Mouse (Mus musculus) liver, adult 2 months (tissue): ENCODE results near the gene Kansl2. TPM values are rescaled to one million over a fixed set of nuclear protein-coding genes. Genes with fewer than 3 reads are reported as not detected.

ENCODE experiments used
- DNase-seq: peaks from one replicate; pipeline ENCODE4 v3.0.0-alpha.2; 2011; ENCODE audit warnings: low read depth, low spot score; ENCODE audit errors: extremely low read depth
- H3K27ac ChIP-seq: fragments of 200-500 bp; replicated peaks from 2 replicates; pipeline ENCODE4 v1.5.1; 2012; ENCODE audit warnings: low read depth, mild to moderate bottlenecking, control low read depth, inconsistent platforms, low read length; ENCODE audit not compliant: insufficient read depth
- H3K27me3 ChIP-seq: fragments of 200-500 bp; 2 replicates; pipeline ENCODE4 v1.6.1; 2012; ENCODE audit warnings: mild to moderate bottlenecking, moderate library complexity, low read length, inconsistent platforms; ENCODE audit not compliant: control insufficient read depth, insufficient read depth
- H3K36me3 ChIP-seq: fragments of 200-500 bp; 2 replicates; pipeline ENCODE4 v1.6.1; 2012; ENCODE audit warnings: low read length, inconsistent platforms; ENCODE audit not compliant: control insufficient read depth, insufficient read depth
- H3K4me1 ChIP-seq: fragments of 200-500 bp; 2 replicates; pipeline ENCODE4 v1.6.1; 2011; ENCODE audit warnings: low read length; ENCODE audit not compliant: control insufficient read depth, insufficient read depth
- H3K4me3 ChIP-seq: fragments of 200-500 bp; 2 replicates; pipeline ENCODE4 v1.5.1; 2011; ENCODE audit warnings: low read depth, mild to moderate bottlenecking, control low read depth, low read length, moderate library complexity; ENCODE audit not compliant: insufficient read depth
- H3K79me2 ChIP-seq: fragments of 200-500 bp; 2 replicates; pipeline ENCODE4 v1.6.1; 2012; ENCODE audit warnings: inconsistent platforms, mild to moderate bottlenecking, low read length, moderate library complexity; ENCODE audit not compliant: control insufficient read depth, insufficient read depth
- H3K9ac ChIP-seq: fragments of 200-500 bp; 2 replicates; pipeline ENCODE4 v1.6.1; 2012; ENCODE audit warnings: low read depth, mild to moderate bottlenecking, control low read depth, inconsistent platforms, low read length
- CTCF ChIP-seq: fragments of 200-500 bp; IDR thresholded peaks from 2 replicates; pipeline ENCODE4 v1.5.1; 2011; ENCODE audit warnings: low read depth, low read length, control low read depth
- POLR2A ChIP-seq: fragments of 200-500 bp; IDR thresholded peaks from 2 replicates; pipeline ENCODE4 v1.6.1; 2011; ENCODE audit warnings: low read length, control low read depth; ENCODE audit not compliant: insufficient read depth; ENCODE audit errors: extremely low read depth
- WGBS: fragments of 180-500 bp; shearing (Covaris S2); methylation state at CpG from one replicate; pipeline ENCODE4 v1.1.7; 2018; 5-methylcytosine and 5-hydroxymethylcytosine counted together
- polyA plus RNA-seq: library from polyadenylated mRNA; depleted of rRNA; stranded (reverse); fragments of >200 nt; gene quantifications from 2 replicates; pipeline ENCODE4 v1.2.3, GENCODE M21; 2012
- total RNA-seq: library from RNA; depleted of rRNA; stranded (reverse); fragments of >200 nt; gene quantifications from 2 replicates; pipeline ENCODE4 v1.2.3, GENCODE M21; 2014

Kansl2 gene
- total and polyA plus RNA-seq, 2 experiments: 17.9 to 21.9 TPM

GRCm38 (mm10) chr15:98483907-98484886, 49.9 kb downstream of the Kansl2 start:
- Histone ChIP-seq H3K4me3 (no peak overlapping the region), H3K36me3 (no peaks in the 10 kb centered on the region), H3K79me2 (no peaks in the 10 kb centered on the region), H3K27ac (peak overlapping the region; percentile 52), H3K27me3 (no peaks in the 10 kb centered on the region; the same call in 1 of the 2 replicates), H3K9ac (no peak overlapping the region), H3K4me1 (no peaks in the 10 kb centered on the region)
- DNase-seq: peak; percentile 44
- WGBS: 72% methylated on average over 18 of the region's 18 CpGs
- TF ChIP-seq POLR2A (no peak), CTCF (no peak)

GRCm38 (mm10) chr15:98482701-98483100, 51.4 kb downstream of the Kansl2 start, which contains the start of gene Lalba:
Gene Lalba, minus strand, starts transcription at chr15:98482721.
- no peaks in the 10 kb centered on the region for H3K4me1 ChIP-seq
- no peak for DNase-seq
- no peaks in the 10 kb centered on the region for H3K36me3 ChIP-seq
- no peaks in the 10 kb centered on the region for H3K79me2 ChIP-seq
- H3K4me3 ChIP-seq: no peak within 1 kb of the TSS
- TF ChIP-seq CTCF (no peak), POLR2A (no peak)
- no peaks in the 10 kb centered on the region; the same call in 1 of the 2 replicates for H3K27me3 ChIP-seq
- no peak within 1 kb of the TSS for H3K27ac ChIP-seq
- 48% methylated on average over 3 of the region's 3 CpGs for WGBS
- no peak within 1 kb of the TSS for H3K9ac ChIP-seq

DNA sequence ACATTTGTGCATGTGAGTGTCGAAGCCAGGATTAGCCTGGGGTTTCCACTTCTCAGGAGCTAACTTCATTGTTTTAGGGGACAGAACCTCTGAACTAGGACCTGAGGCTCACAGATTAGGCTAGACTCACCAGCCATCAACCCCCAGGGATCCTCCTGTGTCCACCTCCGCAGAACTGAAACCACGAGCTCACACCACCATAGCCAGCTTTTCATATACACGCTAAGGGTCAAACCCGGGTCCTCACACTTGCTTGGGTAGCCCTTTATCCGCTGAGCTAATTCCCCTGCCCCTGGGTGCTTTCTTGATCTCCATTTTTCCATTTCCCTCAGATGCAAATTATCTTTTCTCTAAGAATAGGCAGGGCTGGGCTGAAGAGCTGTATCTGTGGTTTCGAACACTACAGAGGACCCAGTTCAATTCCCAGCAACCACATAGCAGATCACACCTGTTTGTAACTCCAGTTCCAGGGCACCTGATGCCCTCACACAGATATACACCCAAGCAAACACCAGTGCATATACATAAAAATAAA, 54.4 kb downstream of the Kansl2 start:
- no peaks in the 10 kb centered on the region for H3K36me3 ChIP-seq
- TF ChIP-seq POLR2A (no peak), CTCF (no peak)
- H3K79me2 ChIP-seq: no peaks in the 10 kb centered on the region
- H3K9ac ChIP-seq: no peak overlapping the region
- no peaks in the 10 kb centered on the region; the same call in 1 of the 2 replicates for H3K27me3 ChIP-seq
- WGBS: 79% methylated on average over 7 of the region's 7 CpGs
- H3K27ac ChIP-seq: no peak overlapping the region
- no peak for DNase-seq
- no peak overlapping the region for H3K4me3 ChIP-seq
- no peaks in the 10 kb centered on the region for H3K4me1 ChIP-seq

- Histone ChIP-seq H3K4me3 (no peak overlapping the region), H3K27me3 (no peaks in the 10 kb centered on the region), H3K79me2 (no peaks in the 10 kb centered on the region), H3K4me1 (no peaks in the 10 kb centered on the region), H3K9ac (no peak overlapping the region), H3K27ac (no peak overlapping the region), H3K36me3 (no peaks in the 10 kb centered on the region)
- WGBS: 75% methylated on average over 5 of the region's 5 CpGs
- DNase-seq: no peak
- TF ChIP-seq POLR2A: no peak
- no peak for TF ChIP-seq CTCF
Measured at GRCm38 (mm10) chr15:98476281-98476680, 57.8 kb downstream of the Kansl2 start.

DNA sequence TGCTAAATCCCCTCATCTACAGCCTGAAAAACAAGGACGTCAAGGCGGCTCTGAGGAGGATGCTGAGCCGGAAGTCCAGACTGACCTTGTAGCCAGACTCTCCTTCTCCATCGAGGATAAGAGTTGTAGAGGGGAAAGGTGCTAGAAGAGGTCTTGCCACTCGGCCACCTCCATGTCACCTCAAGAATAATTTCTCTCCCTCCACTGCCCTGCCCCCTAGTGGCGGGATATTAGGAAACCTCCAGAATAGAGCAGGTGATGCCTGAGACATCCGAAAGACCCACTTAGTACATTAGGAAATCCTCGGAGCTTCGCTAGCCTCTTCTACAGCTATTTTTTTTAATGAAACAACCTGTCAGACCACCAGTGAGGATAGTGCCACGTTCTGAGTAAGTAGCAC, 58.7 kb downstream of the Kansl2 start:
- no peak overlapping the region for H3K9ac ChIP-seq
- no peak for DNase-seq
- no peaks in the 10 kb centered on the region for H3K79me2 ChIP-seq
- H3K4me3 ChIP-seq: no peak overlapping the region
- no peak overlapping the region for H3K27ac ChIP-seq
- H3K27me3 ChIP-seq: no peaks in the 10 kb centered on the region; the same call in 1 of the 2 replicates
- H3K4me1 ChIP-seq: no peaks in the 10 kb centered on the region
- TF ChIP-seq CTCF (peak; percentile 46; the same call in 1 of the 2 replicates), POLR2A (no peak)
- no peaks in the 10 kb centered on the region for H3K36me3 ChIP-seq
- WGBS: 51% methylated on average over 10 of the region's 10 CpGs

GRCm38 (mm10) chr15:98474958-98475357, 59.1 kb downstream of the Kansl2 start:
- Histone ChIP-seq H3K4me1 (no peaks in the 10 kb centered on the region), H3K27ac (no peak overlapping the region), H3K9ac (no peak overlapping the region), H3K4me3 (no peak overlapping the region), H3K79me2 (no peaks in the 10 kb centered on the region), H3K27me3 (no peaks in the 10 kb centered on the region; the same call in 1 of the 2 replicates), H3K36me3 (no peaks in the 10 kb centered on the region)
- no peak for DNase-seq
- TF ChIP-seq CTCF: no peak
- TF ChIP-seq POLR2A: no peak
- 77% methylated on average over 10 of the region's 10 CpGs for WGBS
